ENCODE assay signal across 24 mouse cellular contexts in the genomic region with DNA sequence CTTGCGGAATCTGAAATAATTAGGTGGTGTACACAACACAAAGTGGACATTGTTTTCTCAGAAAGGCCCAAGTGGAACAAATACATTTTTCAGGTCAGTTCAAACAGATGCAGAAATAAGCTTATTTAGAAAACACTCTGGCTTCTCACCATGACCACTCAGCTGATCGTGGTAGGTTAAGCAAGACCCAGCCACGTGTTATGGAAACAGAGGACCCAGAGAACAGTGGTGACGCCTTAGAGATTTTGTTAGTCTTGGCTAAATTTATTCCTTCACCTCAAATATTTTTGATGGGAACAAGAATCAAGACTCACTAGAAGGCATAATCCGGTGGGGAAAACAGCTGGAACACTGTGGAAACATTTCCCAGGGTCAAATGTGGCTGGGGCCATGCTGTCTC. TPM values are rescaled to one million over a fixed set of nuclear protein-coding genes. Genes with fewer than 3 reads are reported as not detected.
DNase-seq lines count a peak whose midpoint lies in the region; ATAC-seq and TF ChIP-seq lines count a peak whose summit lies in the region.
"Had no signal": no experiment of that assay in that cellular context is flagged by ENCODE, and none has a peak within 500 bp of the region (broad histone marks: within the 10 kb centered on the region; RNA-seq: fewer than 3 reads in every experiment).

No protein-coding gene starts in this region.

- no peak overlapping the region for H3K4me3 ChIP-seq in hindbrain, postnatal 0 days (ENCODE audit: low read length)
- no peak overlapping the region for H3K4me3 ChIP-seq in hindbrain, embryonic 11.5 days (ENCODE audit: low read depth, low read length)
- H3K4me3 ChIP-seq: embryonic facial prominence, embryonic 12.5 days; forebrain, embryonic 12.5 days; heart, embryonic 13.5 days; hindbrain, embryonic 13.5 days had no signal

- H3K27ac ChIP-seq in hindbrain, postnatal 0 days = no peak overlapping the region
- no peak overlapping the region for H3K27ac ChIP-seq in hindbrain, embryonic 11.5 days (ENCODE audit: low read depth, low read length)
- H3K27ac ChIP-seq: embryonic facial prominence, embryonic 12.5 days; forebrain, embryonic 12.5 days; heart, embryonic 13.5 days; hindbrain, embryonic 13.5 days had no signal

- H3K4me2 ChIP-seq in hindbrain, postnatal 0 days (ENCODE audit: low read depth, low read length) = no peak overlapping the region
- no peak overlapping the region for H3K4me2 ChIP-seq in hindbrain, embryonic 11.5 days (replicated peaks; ENCODE audit: low read depth, low read length)
- H3K4me2 ChIP-seq: embryonic facial prominence, embryonic 12.5 days; forebrain, embryonic 12.5 days; heart, embryonic 13.5 days; hindbrain, embryonic 13.5 days had no signal

- no peaks in the 10 kb centered on the region for H3K9me3 ChIP-seq in hindbrain, postnatal 0 days (ENCODE audit: low read length)
- no peaks in the 10 kb centered on the region for H3K9me3 ChIP-seq in hindbrain, embryonic 11.5 days (ENCODE audit: control insufficient read depth, low read length)
- H3K9me3 ChIP-seq: embryonic facial prominence, embryonic 12.5 days; forebrain, embryonic 12.5 days; hindbrain, embryonic 13.5 days had no signal

- no peaks in the 10 kb centered on the region for H3K4me1 ChIP-seq in hindbrain, postnatal 0 days (ENCODE audit: insufficient read depth, low read length)
- no peaks in the 10 kb centered on the region for H3K4me1 ChIP-seq in hindbrain, embryonic 11.5 days (replicated peaks; ENCODE audit: control insufficient read depth, insufficient read depth, low read length)
- H3K4me1 ChIP-seq: embryonic facial prominence, embryonic 12.5 days; forebrain, embryonic 12.5 days; heart, embryonic 13.5 days; hindbrain, embryonic 13.5 days had no signal

- no peak overlapping the region for H3K9ac ChIP-seq in hindbrain, postnatal 0 days (replicated peaks; ENCODE audit: low read length)
- no peak overlapping the region for H3K9ac ChIP-seq in hindbrain, embryonic 11.5 days (ENCODE audit: low read depth, low read length)
- H3K9ac ChIP-seq: embryonic facial prominence, embryonic 12.5 days; forebrain, embryonic 12.5 days; heart, embryonic 13.5 days; hindbrain, embryonic 13.5 days had no signal

- DNase-seq in hindbrain, postnatal 0 days (ENCODE audit: low spot score) = peak; percentile 2
- no peak for DNase-seq in hindbrain, embryonic 11.5 days (ENCODE audit: low spot score)
- DNase-seq in lung, postnatal 36 days = peak; percentile 25
- no peak for DNase-seq in lung, postnatal 25 days (ENCODE audit: low spot score)
- DNase-seq in Muller cell, postnatal 12 days (ENCODE audit: inconsistent ontology term) = peak; percentile 41
- DNase-seq in fibroblast of lung, adult 2 months (ENCODE audit: low read depth) = peak; percentile 70
- no peak for DNase-seq in layer of hippocampus, adult 18-20 months (ENCODE audit: low spot score in 2 of 2)
- DNase-seq: adrenal gland, postnatal 14 days; B cell, adult 2 months; cerebellum, postnatal 25 days; gastrocnemius, postnatal 10 days; heart, postnatal 36 days had no signal

- WGBS in hindbrain, postnatal 0 days = 60% methylated on average over 5 of the region's 5 CpGs
- 69% methylated on average over 5 of the region's 5 CpGs for WGBS in hindbrain, embryonic 11.5 days

- no peak for ATAC-seq in hindbrain, postnatal 0 days
- no peak for ATAC-seq in hindbrain, embryonic 11.5 days (ENCODE audit: low FRiP score)
- ATAC-seq: activated CD4-positive, CD25-positive, alpha-beta regulatory T cell, adult 4 months; forebrain, embryonic 16.5 days; intestine, embryonic 16.5 days; Patski had no signal

- TF ChIP-seq CTCF in hindbrain, postnatal 0 days (IDR thresholded peaks at IDR 0.05; ENCODE audit: low read depth) = no peak

- H3K36me3 ChIP-seq in hindbrain, postnatal 0 days (ENCODE audit: insufficient read depth, low read length) = no peaks in the 10 kb centered on the region
- no peaks in the 10 kb centered on the region for H3K36me3 ChIP-seq in hindbrain, embryonic 11.5 days (ENCODE audit: control insufficient read depth, insufficient read depth, low read length)
- H3K36me3 ChIP-seq: embryonic facial prominence, embryonic 12.5 days; forebrain, embryonic 12.5 days; heart, embryonic 13.5 days; hindbrain, embryonic 13.5 days had no signal

- H3K27me3 ChIP-seq in hindbrain, postnatal 0 days (ENCODE audit: insufficient read depth, low read length) = no peaks in the 10 kb centered on the region
- no peaks in the 10 kb centered on the region for H3K27me3 ChIP-seq in hindbrain, embryonic 11.5 days (ENCODE audit: control insufficient read depth, insufficient read depth, low read length)
- H3K27me3 ChIP-seq: embryonic facial prominence, embryonic 12.5 days had no signal

RNA-seq across cellular contexts. Expression of a gene that starts 7.5 kb away (rescaled TPM):
- total RNA-seq in hindbrain, postnatal 0 days (2014; rRNA removed) = 38.3 and 60.8 TPM in 2 replicates
- polyA plus RNA-seq in hindbrain, postnatal 0 days (2015; fragmentation: Nextera tagmentation; extraction: Ambion mirVana) = 38.2 and 38.6 TPM in 2 replicates
- 0.95 and 1.5 TPM in 2 replicates for polyA plus RNA-seq in hindbrain, embryonic 11.5 days (2014; fragmentation: Nextera tagmentation; extraction: Ambion mirVana)
- total RNA-seq in layer of hippocampus, adult 18-20 months (2021) = 1 to 10 TPM; 9.9 to 10.0 TPM
- total RNA-seq: gastrocnemius, postnatal 4 days; heart, adult 8-10 months; heart, postnatal 36 days; MEL had no signal
- polyA plus RNA-seq: heart, embryonic 13.5 days; heart, postnatal 0 days; Patski had no signal

RNA-seq across cellular contexts. Expression of a gene that starts 8.0 kb away (rescaled TPM):
- 0.10 and 0.90 TPM in 2 replicates for total RNA-seq in hindbrain, postnatal 0 days (2014; rRNA removed)
- 0.35 and 0.55 TPM in 2 replicates for polyA plus RNA-seq in hindbrain, postnatal 0 days (2015; fragmentation: Nextera tagmentation; extraction: Ambion mirVana)
- polyA plus RNA-seq in hindbrain, embryonic 11.5 days (2014; fragmentation: Nextera tagmentation; extraction: Ambion mirVana) = 0.06 and 0.09 TPM in 2 replicates
- total RNA-seq in layer of hippocampus, adult 18-20 months (2021) = under 1 TPM in 1 of 2 experiments, not detected in 1; 0.15 TPM
- total RNA-seq: heart, postnatal 36 days; MEL had no signal

RNA-seq across cellular contexts. Expression of a gene that starts 31.3 kb away (rescaled TPM):
- total RNA-seq in hindbrain, postnatal 0 days (2014; rRNA removed) = 18.6 and 21.4 TPM in 2 replicates
- polyA plus RNA-seq in hindbrain, postnatal 0 days (2015; fragmentation: Nextera tagmentation; extraction: Ambion mirVana) = 43.3 and 49.0 TPM in 2 replicates
- polyA plus RNA-seq in hindbrain, embryonic 11.5 days (2014; fragmentation: Nextera tagmentation; extraction: Ambion mirVana) = 55.0 and 58.6 TPM in 2 replicates
- total RNA-seq in layer of hippocampus, adult 18-20 months (2021) = 10 to 100 TPM; 58.2 to 63.0 TPM

RNA-seq across cellular contexts. Expression of a gene that starts 53.8 kb away (rescaled TPM):
- 0.14 and 0.68 TPM in 2 replicates for total RNA-seq in hindbrain, postnatal 0 days (2014; rRNA removed)
- 0.44 and 0.45 TPM in 2 replicates for polyA plus RNA-seq in hindbrain, postnatal 0 days (2015; fragmentation: Nextera tagmentation; extraction: Ambion mirVana)
- 0.08 and 0.22 TPM in 2 replicates for polyA plus RNA-seq in hindbrain, embryonic 11.5 days (2014; fragmentation: Nextera tagmentation; extraction: Ambion mirVana)
- total RNA-seq in layer of hippocampus, adult 18-20 months (2021) = under 1 TPM; 0.17 to 0.28 TPM
- total RNA-seq: adrenal gland, postnatal 14 days; gastrocnemius, postnatal 10 days; gastrocnemius, postnatal 4 days; heart, adult 8-10 months; heart, postnatal 36 days had no signal

Comparison
In these comparisons a context has a peak if more than half of its experiments do, and no peak if none do; other contexts are left out.
1. DNase-seq: peak in hindbrain, postnatal 0 days (single experiment), lung, postnatal 36 days (single experiment), Muller cell, postnatal 12 days (single experiment) and fibroblast of lung, adult 2 months (single experiment); none in hindbrain, embryonic 11.5 days (single experiment), lung, postnatal 25 days (single experiment) and layer of hippocampus, adult 18-20 months (0 of 2).